Mouse (Mus musculus) embryonic facial prominence, embryonic 11.5 days (tissue): Measurements from ENCODE around the gene Muc20. TPM values are rescaled to one million over a fixed set of nuclear protein-coding genes. Genes with fewer than 3 reads are reported as not detected.

Experiments used
- ATAC-seq: fragments of 200-750 bp; cut with Nextera tagmentation; replicated peaks from 2 replicates; pipeline ENCODE4 v1.8.0; 2017; ENCODE audit warnings: low read depth; ENCODE audit not compliant: insufficient number of reproducible peaks, low FRiP score, low TSS enrichment
- DNase-seq: peaks from one replicate; pipeline ENCODE4 v3.0.0-alpha.2; 2015; ENCODE audit warnings: low spot score
- H3K27ac ChIP-seq: fragments of 300-500 bp; sonication (generic); replicated peaks from 2 replicates; pipeline ENCODE4 v1.5.1; 2014; ENCODE audit warnings: mild to moderate bottlenecking, low read depth, low read length, control low read depth
- H3K27me3 ChIP-seq: fragments of 300-500 bp; sonication (generic); 2 replicates; pipeline ENCODE4 v1.6.1; 2014; ENCODE audit warnings: mild to moderate bottlenecking, low read length, moderate library complexity, mixed read lengths; ENCODE audit not compliant: control insufficient read depth, insufficient read depth
- H3K36me3 ChIP-seq: fragments of 300-500 bp; sonication (generic); replicated peaks from 2 replicates; pipeline ENCODE4 v1.6.1; 2014; ENCODE audit warnings: low read depth, mild to moderate bottlenecking, low read length, moderate library complexity, mixed read lengths; ENCODE audit not compliant: control insufficient read depth, insufficient read depth
- H3K4me1 ChIP-seq: fragments of 300-500 bp; sonication (generic); 2 replicates; pipeline ENCODE4 v1.6.1; 2014; ENCODE audit warnings: low read length, mixed read lengths; ENCODE audit not compliant: control insufficient read depth, insufficient read depth
- H3K4me2 ChIP-seq: fragments of 300-500 bp; sonication (generic); 2 replicates; pipeline ENCODE4 v1.6.1; 2014; ENCODE audit warnings: low read depth, mild to moderate bottlenecking, control low read depth, low read length, moderate library complexity
- H3K4me3 ChIP-seq: fragments of 300-500 bp; sonication (generic); 2 replicates; pipeline ENCODE4 v1.5.1; 2014; ENCODE audit warnings: low read depth, low read length, control low read depth
- H3K9ac ChIP-seq: fragments of 300-500 bp; sonication (generic); replicated peaks from 2 replicates; pipeline ENCODE4 v1.6.1; 2014; ENCODE audit warnings: mild to moderate bottlenecking, control low read depth, low read length
- H3K9me3 ChIP-seq: fragments of 300-500 bp; sonication (generic); replicated peaks from 2 replicates; pipeline ENCODE4 v1.6.1; 2016; ENCODE audit warnings: mild to moderate bottlenecking, low read length, inconsistent platforms, mixed read lengths; ENCODE audit not compliant: control insufficient read depth
- WGBS: fragments of 180-500 bp; shearing (Covaris S2); extraction: QIAGEN DNeasy Blood & Tissue Kit; methylation state at CpG from one replicate; pipeline ENCODE4 v1.1.7; 2014; 5-methylcytosine and 5-hydroxymethylcytosine counted together
- polyA plus RNA-seq: library from polyadenylated mRNA; unstranded; fragments of >200 nt; fragmentation: Nextera tagmentation; extraction: Ambion mirVana; gene quantifications from 2 replicates; pipeline ENCODE4 v1.2.1, GENCODE M21; 2014

The Muc20 gene
- not detected in 2 replicates for polyA plus RNA-seq

GRCm38 (mm10) chr16:32797426-32797689, at the start of gene Muc20:
Gene Muc20, minus strand, starts transcription at chr16:32797435.
- H3K4me2 ChIP-seq: no peak within 1 kb of the TSS
- ATAC-seq: no peak
- H3K4me1 ChIP-seq: no peaks in the 10 kb centered on the region
- H3K27ac ChIP-seq: no peak within 1 kb of the TSS
- H3K9me3 ChIP-seq: no peaks in the 10 kb centered on the region
- 89% methylated on average over 3 of the region's 3 CpGs for WGBS
- H3K36me3 ChIP-seq: no peaks in the 10 kb centered on the region
- H3K9ac ChIP-seq: no peak within 1 kb of the TSS
- H3K4me3 ChIP-seq: no peak within 1 kb of the TSS
- no peaks in the 10 kb centered on the region for H3K27me3 ChIP-seq
- no peak for DNase-seq

GRCm38 (mm10) chr16:32831501-32831900, 34.3 kb upstream of the Muc20 start:
- no peaks in the 10 kb centered on the region for H3K9me3 ChIP-seq

DNA sequence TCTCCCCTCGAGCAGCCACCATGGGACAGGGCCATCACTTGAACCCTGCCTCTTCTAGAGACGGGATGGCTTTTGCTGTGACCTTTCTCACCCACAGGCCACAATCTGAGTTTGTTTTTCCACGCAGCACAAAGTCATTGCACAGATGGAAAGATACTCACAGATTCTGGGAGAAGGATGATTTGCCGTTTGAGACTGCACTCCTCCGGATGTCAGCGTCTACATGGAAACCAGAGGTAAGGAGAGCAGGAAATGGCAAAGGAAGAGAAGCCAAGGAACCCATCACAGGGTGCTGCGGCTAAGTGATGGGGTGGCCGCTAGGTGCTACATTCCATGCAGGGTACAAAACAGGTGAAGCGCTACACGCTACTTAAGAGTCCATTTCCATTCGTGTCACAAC, 31.9 kb upstream of the Muc20 start:
- no peaks in the 10 kb centered on the region for H3K4me1 ChIP-seq
- no peaks in the 10 kb centered on the region; the same call in 1 of the 2 replicates for H3K36me3 ChIP-seq
- no peak overlapping the region for H3K4me2 ChIP-seq
- H3K9me3 ChIP-seq: no peaks in the 10 kb centered on the region
- H3K27me3 ChIP-seq: no peaks in the 10 kb centered on the region
- H3K27ac ChIP-seq: no peak overlapping the region
- no peak for ATAC-seq
- DNase-seq: no peak
- WGBS: 91% methylated on average over 11 of the region's 11 CpGs
- H3K4me3 ChIP-seq: no peak overlapping the region
- no peak overlapping the region for H3K9ac ChIP-seq

More at GRCm38 (mm10) chr16:32831501-32831900, 34.3 kb upstream of the Muc20 start:
- H3K4me1 ChIP-seq: no peaks in the 10 kb centered on the region
- H3K4me3 ChIP-seq: no peak overlapping the region
- no peaks in the 10 kb centered on the region for H3K27me3 ChIP-seq
- H3K27ac ChIP-seq: no peak overlapping the region
- 88% methylated on average over 4 of the region's 4 CpGs for WGBS
- ATAC-seq (no peak), DNase-seq (no peak)
- H3K4me2 ChIP-seq: no peak overlapping the region
- H3K9ac ChIP-seq: no peak overlapping the region
- H3K36me3 ChIP-seq: no peaks in the 10 kb centered on the region

GRCm38 (mm10) chr16:32826521-32826920, 29.3 kb upstream of the Muc20 start:
- H3K4me2 ChIP-seq: no peak overlapping the region
- H3K4me1 ChIP-seq: no peaks in the 10 kb centered on the region
- H3K27ac ChIP-seq: no peak overlapping the region
- ATAC-seq (no peak), DNase-seq (no peak)
- H3K4me3 ChIP-seq: no peak overlapping the region
- no peaks in the 10 kb centered on the region for H3K27me3 ChIP-seq
- no peaks in the 10 kb centered on the region for H3K9me3 ChIP-seq
- H3K36me3 ChIP-seq: no peaks in the 10 kb centered on the region; the same call in 1 of the 2 replicates
- WGBS: 94% methylated on average over 11 of the region's 11 CpGs
- no peak overlapping the region for H3K9ac ChIP-seq

DNA sequence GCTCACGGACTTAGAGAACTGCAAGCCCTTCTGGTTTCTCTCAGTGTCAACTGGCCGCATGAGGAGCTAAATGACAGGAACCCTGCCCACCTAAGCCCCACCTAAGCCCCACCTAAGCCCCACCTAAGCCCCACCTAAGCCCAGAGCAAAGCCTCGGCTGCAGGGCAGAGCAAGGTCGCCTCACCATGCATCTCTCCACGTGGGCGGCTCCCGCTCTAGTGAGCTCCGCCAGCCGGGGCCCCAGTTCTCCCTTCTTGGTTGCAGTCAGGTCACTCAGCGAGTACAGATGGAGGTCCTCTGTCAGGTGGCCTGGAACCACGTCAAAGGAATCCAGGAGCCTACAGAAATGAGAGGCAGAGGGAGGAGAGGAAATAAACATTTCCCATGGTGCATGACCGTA, 28.1 kb upstream of the Muc20 start:
- Histone ChIP-seq H3K27ac (no peak overlapping the region), H3K4me3 (no peak overlapping the region), H3K36me3 (no peaks in the 10 kb centered on the region; the same call in 1 of the 2 replicates), H3K9me3 (no peaks in the 10 kb centered on the region), H3K4me1 (no peaks in the 10 kb centered on the region), H3K9ac (no peak overlapping the region), H3K27me3 (no peaks in the 10 kb centered on the region), H3K4me2 (no peak overlapping the region)
- ATAC-seq (no peak), DNase-seq (no peak)
- WGBS: 74% methylated on average over 12 of the region's 12 CpGs

DNA sequence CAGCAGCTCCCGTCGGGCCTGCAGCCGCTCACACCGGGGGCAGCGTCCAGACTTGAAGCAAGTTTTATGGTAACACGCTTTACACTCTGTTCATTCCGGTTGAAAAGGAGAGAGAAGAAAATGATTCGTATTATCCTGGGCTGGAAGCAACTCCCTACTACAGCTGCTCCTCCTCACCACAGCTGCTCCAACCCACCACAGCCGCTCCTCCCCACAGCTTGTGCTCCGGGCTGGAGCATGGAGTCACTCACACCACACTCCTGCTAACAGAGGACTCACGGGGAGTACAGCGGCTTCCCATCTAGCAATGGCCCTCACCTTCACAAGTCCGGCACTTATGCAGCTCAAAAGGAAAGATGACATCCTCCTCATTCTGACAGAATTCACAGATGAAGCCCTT, 26.8 kb upstream of the Muc20 start:
- H3K36me3 ChIP-seq: no peaks in the 10 kb centered on the region; the same call in 1 of the 2 replicates
- no peak for ATAC-seq
- H3K4me2 ChIP-seq: no peak overlapping the region

DNA sequence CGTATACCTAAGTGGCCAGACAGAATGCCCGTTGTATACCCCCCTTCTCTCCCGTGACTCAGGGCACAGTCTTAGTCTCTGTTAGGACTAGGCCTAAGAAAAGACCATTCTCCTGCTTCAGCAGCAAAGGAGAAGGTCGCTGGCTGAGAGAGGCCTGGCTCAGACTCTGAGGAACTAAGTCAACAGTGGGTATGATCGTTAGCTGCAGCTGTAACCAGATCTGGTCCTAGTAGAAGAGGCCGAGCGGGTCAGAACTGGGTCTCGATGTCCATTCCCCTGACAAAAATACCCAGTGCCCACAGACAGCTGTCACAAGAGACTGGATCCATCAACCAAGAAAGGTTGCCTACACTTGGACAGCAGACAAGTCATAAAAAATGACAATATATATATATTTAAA, 26.3 kb upstream of the Muc20 start:
- Histone ChIP-seq H3K4me3 (no peak overlapping the region), H3K4me2 (no peak overlapping the region), H3K27me3 (no peaks in the 10 kb centered on the region), H3K36me3 (no peaks in the 10 kb centered on the region; the same call in 1 of the 2 replicates), H3K4me1 (no peaks in the 10 kb centered on the region), H3K27ac (no peak overlapping the region), H3K9ac (no peak overlapping the region), H3K9me3 (no peaks in the 10 kb centered on the region)
- 84% methylated on average over 8 of the region's 8 CpGs for WGBS
- DNase-seq (no peak), ATAC-seq (no peak)

More for the DNA sequence above, 26.8 kb upstream of the Muc20 start:
- Histone ChIP-seq H3K27ac (no peak overlapping the region), H3K27me3 (no peaks in the 10 kb centered on the region), H3K4me1 (no peaks in the 10 kb centered on the region), H3K9ac (no peak overlapping the region), H3K9me3 (no peaks in the 10 kb centered on the region), H3K4me3 (no peak overlapping the region)
- 94% methylated on average over 13 of the region's 13 CpGs for WGBS
- DNase-seq: no peak

GRCm38 (mm10) chr16:32822881-32823280, 25.6 kb upstream of the Muc20 start:
- no peaks in the 10 kb centered on the region; the same call in 1 of the 2 replicates for H3K36me3 ChIP-seq
- no peak overlapping the region for H3K9ac ChIP-seq
- no peaks in the 10 kb centered on the region for H3K4me1 ChIP-seq
- ATAC-seq (no peak), DNase-seq (no peak)
- 84% methylated on average over 5 of the region's 5 CpGs for WGBS
- no peak overlapping the region for H3K4me3 ChIP-seq
- H3K27ac ChIP-seq: no peak overlapping the region
- H3K4me2 ChIP-seq: no peak overlapping the region
- no peaks in the 10 kb centered on the region for H3K27me3 ChIP-seq
- no peaks in the 10 kb centered on the region for H3K9me3 ChIP-seq
